Mouse (Mus musculus) embryonic facial prominence, embryonic 14.5 days (tissue): ENCODE measurements around the gene Akap13. TPM values are rescaled to one million over a fixed set of nuclear protein-coding genes. Genes with fewer than 3 reads are reported as not detected.

ENCODE experiments used
- ATAC-seq: fragments of 200-750 bp; cut with Nextera tagmentation; 2 replicates; pipeline ENCODE4 v1.8.0; 2017; ENCODE audit warnings: low read depth, moderate number of reproducible peaks, moderate TSS enrichment
- DNase-seq: peaks from one replicate; pipeline ENCODE4 v3.0.0-alpha.2; 2015; ENCODE audit warnings: low spot score
- H3K27ac ChIP-seq: fragments of 300-500 bp; sonication (generic); replicated peaks from 2 replicates; pipeline ENCODE4 v1.5.1; 2014; ENCODE audit warnings: low read depth, mild to moderate bottlenecking, low read length, moderate library complexity
- H3K27me3 ChIP-seq: fragments of 300-500 bp; sonication (generic); replicated peaks from 2 replicates; pipeline ENCODE4 v1.6.1; 2014; ENCODE audit warnings: low read length; ENCODE audit not compliant: control insufficient read depth, insufficient read depth
- H3K36me3 ChIP-seq: fragments of 300-500 bp; sonication (generic); 2 replicates; pipeline ENCODE4 v1.6.1; 2014; ENCODE audit warnings: low read length, mixed read lengths; ENCODE audit not compliant: control insufficient read depth, insufficient read depth
- H3K4me1 ChIP-seq: fragments of 300-500 bp; sonication (generic); 2 replicates; pipeline ENCODE4 v1.6.1; 2014; ENCODE audit warnings: antibody characterized with exemption, low read length; ENCODE audit not compliant: control insufficient read depth, insufficient read depth
- H3K4me2 ChIP-seq: fragments of 300-500 bp; sonication (generic); 2 replicates; pipeline ENCODE4 v1.6.1; 2014; ENCODE audit warnings: low read depth, mild to moderate bottlenecking, low read length, moderate library complexity, mixed read lengths
- H3K4me3 ChIP-seq: fragments of 300-500 bp; sonication (generic); 2 replicates; pipeline ENCODE4 v1.5.1; 2014; ENCODE audit warnings: low read depth, mild to moderate bottlenecking, low read length
- H3K9ac ChIP-seq: fragments of 300-500 bp; sonication (generic); 2 replicates; pipeline ENCODE4 v1.6.1; 2014; ENCODE audit warnings: low read depth, mild to moderate bottlenecking, low read length, moderate library complexity, mixed read lengths
- H3K9me3 ChIP-seq: fragments of 300-500 bp; sonication (generic); 2 replicates; pipeline ENCODE4 v1.6.1; 2016; ENCODE audit warnings: low read length; ENCODE audit not compliant: control insufficient read depth
- WGBS: fragments of 180-500 bp; shearing (Covaris S2); extraction: QIAGEN DNeasy Blood & Tissue Kit; methylation state at CpG from one replicate; pipeline ENCODE4 v1.1.7; 2014; 5-methylcytosine and 5-hydroxymethylcytosine counted together
- polyA plus RNA-seq: library from polyadenylated mRNA; unstranded; fragments of >200 nt; fragmentation: Nextera tagmentation; extraction: Ambion mirVana; gene quantifications from 2 replicates; pipeline ENCODE4 v1.2.1, GENCODE M21; 2014

Gene Akap13
- polyA plus RNA-seq, 1 experiment from 2014 or later, result 57.3 TPM

- ATAC-seq (peak; percentile 60; the same call in 1 of the 2 replicates), DNase-seq (peak; percentile 36)
- Histone ChIP-seq H3K9me3 (no peaks in the 10 kb centered on the region), H3K36me3 (no peaks in the 10 kb centered on the region), H3K27ac (no peak overlapping the region), H3K4me3 (no peak overlapping the region), H3K27me3 (no peaks in the 10 kb centered on the region), H3K9ac (no peak overlapping the region), H3K4me1 (no peaks in the 10 kb centered on the region), H3K4me2 (no peak overlapping the region)
- WGBS, result 55% methylated on average over 7 of the region's 8 CpGs
Measured at GRCm38 (mm10) chr7:75436413-75437174, 18.7 kb upstream of the Akap13 start.

- H3K36me3 ChIP-seq, result no peaks in the 10 kb centered on the region
- DNase-seq, result no peak
- H3K4me2 ChIP-seq, result no peak overlapping the region
- WGBS, result 94% methylated on average over 4 of the region's 4 CpGs
- H3K9ac ChIP-seq, result no peak overlapping the region
- H3K4me1 ChIP-seq, result no peaks in the 10 kb centered on the region
- ATAC-seq, result no peak
- H3K9me3 ChIP-seq, result no peaks in the 10 kb centered on the region; the same call in 1 of the 2 replicates
- H3K27me3 ChIP-seq, result no peaks in the 10 kb centered on the region
- H3K27ac ChIP-seq, result no peak overlapping the region
- H3K4me3 ChIP-seq, result no peak overlapping the region
Measured at GRCm38 (mm10) chr7:75439570-75439969, 15.8 kb upstream of the Akap13 start.

GRCm38 (mm10) chr7:75440241-75440640 is 15.1 kb upstream of the Akap13 start:
- WGBS, result 81% methylated on average over 2 of the region's 2 CpGs
- DNase-seq, result no peak
- ATAC-seq, result no peak
- H3K4me1 ChIP-seq, result no peaks in the 10 kb centered on the region
- H3K36me3 ChIP-seq, result no peaks in the 10 kb centered on the region
- no peak overlapping the region for H3K27ac ChIP-seq
- no peak overlapping the region for H3K4me3 ChIP-seq
- no peak overlapping the region for H3K9ac ChIP-seq
- H3K9me3 ChIP-seq, result no peaks in the 10 kb centered on the region; the same call in 1 of the 2 replicates
- no peak overlapping the region for H3K4me2 ChIP-seq
- no peaks in the 10 kb centered on the region for H3K27me3 ChIP-seq

GRCm38 (mm10) chr7:75441947-75442346 is 13.4 kb upstream of the Akap13 start:
- no peak for ATAC-seq

GRCm38 (mm10) chr7:75456152-75456888 is 986 bp downstream of the Akap13 start:
- Histone ChIP-seq H3K27ac (peak overlapping the region; percentile 99), H3K9ac (peak overlapping the region; percentile 93), H3K36me3 (no peaks in the 10 kb centered on the region), H3K9me3 (no peaks in the 10 kb centered on the region), H3K4me3 (peak overlapping the region; percentile 90), H3K27me3 (no peaks in the 10 kb centered on the region), H3K4me1 (peaks cover 9% of the 10 kb centered on the region), H3K4me2 (peak overlapping the region; percentile 83)
- DNase-seq, result peak; percentile 41
- no peak for ATAC-seq
- under 1% methylated on average over 23 of the region's 25 CpGs for WGBS

More at GRCm38 (mm10) chr7:75441947-75442346, 13.4 kb upstream of the Akap13 start:
- Histone ChIP-seq H3K9ac (no peak overlapping the region), H3K4me3 (no peak overlapping the region), H3K9me3 (no peaks in the 10 kb centered on the region; the same call in 1 of the 2 replicates), H3K4me2 (no peak overlapping the region), H3K36me3 (no peaks in the 10 kb centered on the region), H3K27ac (no peak overlapping the region), H3K4me1 (no peaks in the 10 kb centered on the region), H3K27me3 (no peaks in the 10 kb centered on the region)
- WGBS, result 83% methylated on average over 2 of the region's 2 CpGs
- no peak for DNase-seq

- WGBS, result 60% methylated on average over 1 of the region's 1 CpGs
- Histone ChIP-seq H3K27me3 (no peaks in the 10 kb centered on the region), H3K9me3 (no peaks in the 10 kb centered on the region), H3K4me3 (no peak overlapping the region), H3K4me2 (no peak overlapping the region), H3K4me1 (peaks cover 15% of the 10 kb centered on the region), H3K36me3 (no peaks in the 10 kb centered on the region), H3K9ac (no peak overlapping the region), H3K27ac (no peak overlapping the region)
- no peak for DNase-seq
- no peak for ATAC-seq
Measured at GRCm38 (mm10) chr7:75460290-75460689, 5.0 kb downstream of the Akap13 start.

GRCm38 (mm10) chr7:75463579-75464162 is 8.3 kb downstream of the Akap13 start:
- ATAC-seq (no peak), DNase-seq (no peak)
- Histone ChIP-seq H3K9me3 (no peaks in the 10 kb centered on the region), H3K27me3 (no peaks in the 10 kb centered on the region), H3K9ac (no peak overlapping the region), H3K27ac (no peak overlapping the region), H3K4me2 (no peak overlapping the region), H3K36me3 (no peaks in the 10 kb centered on the region), H3K4me3 (no peak overlapping the region), H3K4me1 (peaks cover 6% of the 10 kb centered on the region; the same call in 1 of the 2 replicates)

GRCm38 (mm10) chr7:75467791-75468190 is 12.5 kb downstream of the Akap13 start:
- no peaks in the 10 kb centered on the region for H3K9me3 ChIP-seq
- WGBS, result 71% methylated on average over 7 of the region's 7 CpGs

More at GRCm38 (mm10) chr7:75467791-75468190, 12.5 kb downstream of the Akap13 start:
- no peak overlapping the region for H3K4me3 ChIP-seq
- no peak overlapping the region for H3K9ac ChIP-seq
- H3K27ac ChIP-seq, result no peak overlapping the region
- ATAC-seq (no peak), DNase-seq (no peak)
- H3K27me3 ChIP-seq, result no peaks in the 10 kb centered on the region
- no peak overlapping the region for H3K4me2 ChIP-seq
- no peaks in the 10 kb centered on the region for H3K36me3 ChIP-seq
- peaks cover 12% of the 10 kb centered on the region; the same call in 1 of the 2 replicates for H3K4me1 ChIP-seq
